Mouse (Mus musculus): ENCODE results near the gene Gm49345. TPM values are rescaled to one million over a fixed set of nuclear protein-coding genes. Genes with fewer than 3 reads are reported as not detected.

The Gm49345 gene
- 9.3 TPM for polyA plus RNA-seq (2014; fragmentation: Illumina TruSeq; extraction: RNeasy Lipid Tissue Mini Kit (QIAGEN cat#74804))

DNA sequence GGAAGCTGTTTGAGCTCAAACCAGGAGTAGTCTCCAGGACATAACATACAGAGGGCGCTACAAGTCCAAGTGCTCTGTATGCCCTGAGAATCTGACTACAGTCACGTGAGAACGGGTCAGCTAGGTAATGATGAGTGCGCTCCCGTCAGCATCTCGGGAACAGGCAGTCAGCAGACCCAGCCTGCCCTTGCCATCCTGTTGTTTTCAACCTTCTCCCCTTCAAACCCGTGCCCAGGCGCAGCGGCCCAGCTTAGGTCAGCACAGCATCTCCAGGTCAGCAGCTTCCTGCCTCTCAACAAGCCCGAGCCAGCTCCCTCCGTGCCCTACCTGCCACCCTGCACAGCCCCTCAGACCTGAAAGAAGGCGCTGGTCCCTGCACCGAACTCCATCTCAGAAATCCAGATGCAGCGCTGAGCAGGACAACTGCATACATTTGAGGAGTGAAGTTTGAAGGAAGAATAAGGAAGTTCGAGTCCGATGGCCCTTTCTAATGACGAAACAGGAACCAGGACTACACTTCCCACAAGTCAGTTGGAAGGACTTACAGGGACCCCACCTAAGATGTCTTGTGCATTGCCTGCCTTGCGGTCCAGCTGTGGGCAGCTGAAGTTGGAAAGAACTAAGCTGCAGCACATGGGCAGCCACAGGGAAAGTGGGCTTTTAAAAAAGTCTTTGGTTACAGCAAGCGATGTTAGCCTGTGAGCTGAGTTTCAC, at the start of gene Gm49345, which contains the start of gene Zfp729a:
Gene Gm49345, minus strand, starts transcription at position 476 of the 714 bp plus-strand sequence.
Gene Zfp729a, minus strand, starts transcription at position 498 of the 714 bp plus-strand sequence.

DNA sequence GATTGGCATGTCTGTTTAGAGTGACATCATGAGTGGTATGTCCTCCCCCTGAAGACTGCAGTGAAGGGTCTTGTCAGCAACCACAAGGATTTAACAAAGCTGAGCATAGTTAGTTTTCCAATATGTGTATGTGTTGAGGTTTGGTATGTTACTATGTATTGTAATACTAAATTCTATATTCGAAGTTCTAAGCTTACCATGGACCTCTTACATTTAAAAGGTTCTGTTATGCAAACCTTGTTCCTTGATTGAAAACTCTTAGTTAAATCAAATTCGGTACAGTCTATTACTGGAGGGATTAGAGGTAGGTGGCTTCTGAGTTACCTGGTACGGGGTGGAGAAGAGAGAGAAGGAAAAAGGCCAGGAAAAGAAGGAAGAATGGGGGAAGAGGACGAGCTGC, 49.4 kb upstream of the Gm49345 start, which contains the start of gene Zfp738:
Gene Zfp738, minus strand, starts transcription at position 101 of the 400 bp plus-strand sequence.

DNA sequence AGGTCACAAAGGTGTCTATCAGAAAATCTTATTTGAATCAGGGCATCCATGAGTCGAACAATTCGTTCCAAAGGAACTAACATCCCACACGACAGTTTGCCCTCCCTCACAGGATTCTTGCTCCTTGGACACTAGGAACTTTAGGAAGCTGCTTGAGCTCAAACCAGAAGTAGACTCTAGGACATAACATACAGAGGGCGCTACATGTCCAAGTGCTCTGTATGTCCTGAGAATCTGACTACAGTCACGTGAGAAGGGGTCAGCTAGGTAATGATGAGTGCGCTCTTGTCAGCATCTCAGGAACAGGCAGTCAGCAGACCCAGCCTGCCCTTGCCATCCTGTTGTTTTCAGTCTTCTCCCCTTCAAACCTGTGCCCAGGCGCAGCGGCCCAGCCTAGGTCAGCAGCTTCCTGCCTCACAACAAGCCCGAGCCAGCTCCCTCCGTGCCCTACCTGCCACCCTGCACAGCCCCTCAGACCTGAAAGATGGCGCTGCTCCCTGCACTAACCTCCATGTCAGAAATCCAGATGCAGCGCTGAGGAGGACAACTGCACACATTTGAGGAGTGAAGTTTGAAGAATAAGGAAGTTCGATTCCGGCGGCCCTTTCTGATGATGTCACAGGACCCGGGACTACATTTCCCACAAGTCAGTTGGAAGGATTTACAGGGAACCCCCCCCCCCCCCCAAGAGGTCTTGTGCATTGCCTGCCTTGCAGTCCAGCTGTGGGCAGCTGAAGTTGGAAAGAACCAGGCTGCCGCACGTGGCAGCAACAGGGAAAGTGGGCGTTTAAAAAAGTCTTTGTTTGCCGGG, 28.3 kb downstream of the Gm49345 start, which contains the start of gene Zfp729b:
Gene Zfp729b, minus strand, starts transcription at position 642 of the 811 bp plus-strand sequence.

DNA sequence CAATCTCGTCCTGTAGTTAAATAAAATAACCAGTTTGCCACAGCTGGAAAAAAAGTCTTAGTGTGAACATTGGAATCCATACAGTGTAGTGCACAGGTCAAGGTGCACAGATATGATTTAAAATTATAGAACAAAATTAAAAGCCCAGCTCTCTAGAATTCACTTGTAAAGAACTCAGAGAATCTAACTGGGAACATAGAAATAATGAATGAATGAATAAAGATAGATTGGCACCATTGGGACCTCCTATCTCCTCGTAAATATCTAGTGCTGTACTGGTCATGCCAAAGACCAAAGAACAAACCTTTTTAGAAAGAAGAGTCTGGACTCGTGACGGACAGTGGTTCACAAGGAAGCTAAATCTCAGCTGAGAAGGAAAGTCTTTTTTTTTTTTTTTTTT, 83.8 kb downstream of the Gm49345 start, which contains the start of gene Zfp748:
Gene Zfp748, minus strand, starts transcription at position 101 of the 400 bp plus-strand sequence.

Other genes with a start within 250 kb of the Gm49345 start
- gene Zfp429, start 237.9 kb downstream of the Gm49345 start, polyA plus RNA-seq (2014; fragmentation: Illumina TruSeq; extraction: RNeasy Lipid Tissue Mini Kit (QIAGEN cat#74804)): 37.0 TPM
- 6.3 TPM for gene Zfp459, start 216.4 kb downstream of the Gm49345 start, polyA plus RNA-seq (2014; fragmentation: Illumina TruSeq; extraction: RNeasy Lipid Tissue Mini Kit (QIAGEN cat#74804))
- 88.4 TPM for gene Zfp874a, start 186.1 kb downstream of the Gm49345 start, polyA plus RNA-seq (2014; fragmentation: Illumina TruSeq; extraction: RNeasy Lipid Tissue Mini Kit (QIAGEN cat#74804))
- 66.5 TPM for gene Zfp874b, start 153.5 kb downstream of the Gm49345 start, polyA plus RNA-seq (2014; fragmentation: Illumina TruSeq; extraction: RNeasy Lipid Tissue Mini Kit (QIAGEN cat#74804))
- 64.3 TPM for gene Zfp58, start 137.2 kb downstream of the Gm49345 start, polyA plus RNA-seq (2014; fragmentation: Illumina TruSeq; extraction: RNeasy Lipid Tissue Mini Kit (QIAGEN cat#74804))
- not detected for gene Gm26965, start 111.6 kb downstream of the Gm49345 start, polyA plus RNA-seq (2014; fragmentation: Illumina TruSeq; extraction: RNeasy Lipid Tissue Mini Kit (QIAGEN cat#74804))
- 47.2 TPM for gene Zfp87, start 111.6 kb downstream of the Gm49345 start, polyA plus RNA-seq (2014; fragmentation: Illumina TruSeq; extraction: RNeasy Lipid Tissue Mini Kit (QIAGEN cat#74804))
- gene Zfp748, start 83.9 kb downstream of the Gm49345 start, polyA plus RNA-seq (2014; fragmentation: Illumina TruSeq; extraction: RNeasy Lipid Tissue Mini Kit (QIAGEN cat#74804)): 57.5 TPM
- 61.4 TPM for gene Zfp729b, start 28.1 kb downstream of the Gm49345 start, polyA plus RNA-seq (2014; fragmentation: Illumina TruSeq; extraction: RNeasy Lipid Tissue Mini Kit (QIAGEN cat#74804))
- 57.0 TPM for gene Zfp729a, start within 50 bp of the Gm49345 start, polyA plus RNA-seq (2014; fragmentation: Illumina TruSeq; extraction: RNeasy Lipid Tissue Mini Kit (QIAGEN cat#74804))
- 33.6 TPM for gene Zfp738, start 49.3 kb upstream of the Gm49345 start, polyA plus RNA-seq (2014; fragmentation: Illumina TruSeq; extraction: RNeasy Lipid Tissue Mini Kit (QIAGEN cat#74804))
- 87.1 TPM for gene Zfp65, start 91.4 kb upstream of the Gm49345 start, polyA plus RNA-seq (2014; fragmentation: Illumina TruSeq; extraction: RNeasy Lipid Tissue Mini Kit (QIAGEN cat#74804))
- gene Zfp85, start 117.5 kb upstream of the Gm49345 start, polyA plus RNA-seq (2014; fragmentation: Illumina TruSeq; extraction: RNeasy Lipid Tissue Mini Kit (QIAGEN cat#74804)): 36.7 TPM
- 13.6 TPM for gene Zfp493, start 141.9 kb upstream of the Gm49345 start, polyA plus RNA-seq (2014; fragmentation: Illumina TruSeq; extraction: RNeasy Lipid Tissue Mini Kit (QIAGEN cat#74804))
- gene Zfp273, start 176.0 kb upstream of the Gm49345 start, polyA plus RNA-seq (2014; fragmentation: Illumina TruSeq; extraction: RNeasy Lipid Tissue Mini Kit (QIAGEN cat#74804)): 42.4 TPM
- not detected for gene Gm10037, start 193.3 kb upstream of the Gm49345 start, polyA plus RNA-seq (2014; fragmentation: Illumina TruSeq; extraction: RNeasy Lipid Tissue Mini Kit (QIAGEN cat#74804))
- not detected for gene BC048507, start 225.6 kb upstream of the Gm49345 start, polyA plus RNA-seq (2014; fragmentation: Illumina TruSeq; extraction: RNeasy Lipid Tissue Mini Kit (QIAGEN cat#74804))